Mouse (Mus musculus) spleen, adult 2 months (tissue): ENCODE data around the gene Naga.

ENCODE experiments used
- CTCF ChIP-seq: fragments of 200-500 bp; IDR thresholded peaks from 2 replicates; pipeline ENCODE4 v1.5.1; 2011; ENCODE audit warnings: mild to moderate bottlenecking, inconsistent platforms; ENCODE audit not compliant: insufficient read depth, insufficient read length, insufficient replicate concordance; ENCODE audit errors: extremely low read depth
- POLR2A ChIP-seq: fragments of 200-500 bp; IDR thresholded peaks from 2 replicates; pipeline ENCODE4 v1.6.1; 2011; ENCODE audit warnings: low read depth, low read length, inconsistent platforms

- TF ChIP-seq POLR2A (no peak), CTCF (no peak)
Measured at GRCm38 (mm10) chr15:82361459-82362018, 22.8 kb upstream of the Naga start.
